Mouse (Mus musculus) kidney, postnatal 4 days (tissue): ENCODE results near the gene Ptprk.

Experiments
- DNase-seq, 2 experiments: peaks; one replicate each; pipeline ENCODE4 v3.0.0; 2021; ENCODE audit warnings: mixed read lengths in 2 of 2

Ptprk gene

DNA sequence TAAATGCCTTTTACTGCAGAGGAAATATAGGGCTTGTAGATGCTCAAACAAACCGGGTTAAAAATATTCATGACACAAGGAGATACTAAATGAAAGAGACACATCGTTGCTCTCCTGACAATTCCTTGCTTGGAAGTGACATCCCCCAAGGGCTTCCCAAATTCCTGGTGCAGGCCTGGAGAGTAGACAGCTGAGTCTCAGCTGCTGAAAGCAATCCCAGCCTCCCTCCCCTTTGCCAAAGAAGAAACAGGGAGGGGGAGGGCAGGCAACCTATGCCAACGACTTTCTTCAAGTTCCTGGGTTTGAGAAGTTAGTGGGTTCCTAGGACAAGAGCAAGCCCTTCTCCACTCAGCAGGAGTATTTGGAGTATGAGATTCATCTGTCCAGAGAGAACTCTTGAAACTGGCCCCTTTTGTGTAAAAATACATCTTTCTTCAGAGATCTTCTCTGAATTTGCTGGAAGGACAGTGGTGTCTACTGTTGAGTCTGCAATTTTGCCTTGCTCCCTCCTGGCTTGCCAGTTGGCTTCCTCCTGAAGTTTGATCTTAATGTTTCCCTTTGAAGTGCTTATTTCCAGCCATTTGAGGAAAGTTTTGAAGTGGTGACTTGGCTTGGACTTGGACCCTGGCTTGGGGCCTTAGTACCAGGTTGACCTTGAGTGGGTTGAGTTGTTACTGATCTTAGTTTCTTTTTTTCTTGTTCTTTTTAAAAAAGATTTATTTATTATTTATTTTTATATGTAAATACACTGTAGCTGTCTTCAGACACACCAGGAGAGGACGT, 111.6 kb downstream of the Ptprk start:
- DNase-seq, result no peak

- DNase-seq, result no peak
Measured at GRCm38 (mm10) chr10:28191440-28191839, 116.8 kb downstream of the Ptprk start.

GRCm38 (mm10) chr10:28193630-28194029, 119.0 kb downstream of the Ptprk start:
- no peak for DNase-seq

DNA sequence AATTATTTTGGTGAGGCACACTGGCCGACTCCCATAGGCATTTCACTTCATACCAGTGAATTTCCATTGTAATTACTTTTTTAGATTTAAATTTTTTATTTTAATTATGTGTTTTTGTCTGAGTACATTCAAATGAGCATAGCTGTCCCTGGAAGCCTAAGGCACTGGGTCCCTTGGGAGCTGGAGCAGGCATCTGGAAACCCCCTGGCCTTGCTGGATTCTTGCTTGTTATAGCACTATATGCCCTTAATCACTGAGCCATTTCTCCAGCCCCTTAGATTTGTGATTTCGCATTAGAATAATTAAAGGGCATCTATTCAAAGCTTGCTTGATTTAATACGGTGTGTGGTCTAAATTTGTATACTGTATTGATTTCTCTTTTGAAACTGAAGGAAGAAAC, 126.0 kb downstream of the Ptprk start:
- DNase-seq, result no peak

- no peak for DNase-seq
Measured at GRCm38 (mm10) chr10:28209394-28209793, 134.8 kb downstream of the Ptprk start.

DNA sequence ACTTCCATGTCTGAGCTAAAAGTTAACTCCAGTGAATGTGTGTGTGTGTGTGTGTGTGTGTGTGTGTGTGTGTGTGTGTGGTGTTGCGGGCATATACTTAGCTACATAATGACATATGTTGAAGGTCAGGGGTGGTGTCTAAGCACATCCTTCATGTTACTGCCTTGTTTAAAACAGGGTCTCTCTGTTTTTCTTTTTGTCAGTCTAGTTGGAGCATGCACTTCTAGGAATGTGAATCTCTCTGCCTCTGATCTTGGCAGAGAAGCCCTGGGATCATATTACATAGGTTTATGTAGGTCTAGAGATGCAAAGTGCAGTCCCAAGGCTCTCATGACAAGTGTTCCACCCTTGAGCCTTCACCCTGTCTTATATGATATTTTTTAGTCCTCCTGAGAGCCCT, 137.5 kb downstream of the Ptprk start:
- DNase-seq, result no peak

GRCm38 (mm10) chr10:28215153-28215552, 140.5 kb downstream of the Ptprk start:
- DNase-seq, result no peak

DNA sequence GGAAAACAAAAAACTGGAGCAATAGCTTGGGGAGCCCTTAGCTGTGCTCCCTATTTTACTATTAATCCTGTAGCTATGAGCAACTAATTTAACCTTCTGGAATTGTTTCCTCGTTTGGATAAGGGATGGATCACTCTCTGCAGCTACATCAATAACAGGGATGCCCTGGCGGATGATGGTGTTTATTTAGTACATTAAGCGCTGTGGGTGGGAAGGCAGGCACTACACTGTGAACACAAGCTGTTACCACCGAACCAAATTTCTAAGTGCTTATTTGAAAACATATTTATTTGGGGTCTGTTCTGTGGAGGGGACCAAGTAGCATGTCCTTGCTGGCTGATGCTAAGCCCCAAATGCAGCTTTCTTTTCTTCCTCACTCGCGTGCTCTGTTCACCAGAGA, 149.0 kb downstream of the Ptprk start:
- DNase-seq, result no peak

DNA sequence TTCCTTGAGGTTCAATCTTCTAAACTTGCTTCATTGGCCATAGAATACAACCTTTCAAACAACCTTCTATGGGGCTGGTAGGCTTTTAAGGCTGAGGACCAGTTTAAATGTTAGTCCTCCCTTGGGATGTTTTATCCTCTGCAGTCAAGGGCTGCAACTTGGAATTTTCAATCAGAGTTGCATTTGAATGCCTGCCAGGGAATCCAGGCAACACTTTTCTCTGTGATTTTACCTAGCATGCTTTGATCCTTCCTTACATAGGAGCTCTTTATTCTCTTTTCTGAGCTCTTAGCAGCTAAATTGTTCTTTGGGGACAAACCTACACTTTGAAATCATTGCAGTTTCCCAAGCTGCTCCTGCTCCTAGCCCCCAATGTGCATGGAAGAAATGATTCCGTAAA, 149.8 kb downstream of the Ptprk start:
- no peak for DNase-seq

DNA sequence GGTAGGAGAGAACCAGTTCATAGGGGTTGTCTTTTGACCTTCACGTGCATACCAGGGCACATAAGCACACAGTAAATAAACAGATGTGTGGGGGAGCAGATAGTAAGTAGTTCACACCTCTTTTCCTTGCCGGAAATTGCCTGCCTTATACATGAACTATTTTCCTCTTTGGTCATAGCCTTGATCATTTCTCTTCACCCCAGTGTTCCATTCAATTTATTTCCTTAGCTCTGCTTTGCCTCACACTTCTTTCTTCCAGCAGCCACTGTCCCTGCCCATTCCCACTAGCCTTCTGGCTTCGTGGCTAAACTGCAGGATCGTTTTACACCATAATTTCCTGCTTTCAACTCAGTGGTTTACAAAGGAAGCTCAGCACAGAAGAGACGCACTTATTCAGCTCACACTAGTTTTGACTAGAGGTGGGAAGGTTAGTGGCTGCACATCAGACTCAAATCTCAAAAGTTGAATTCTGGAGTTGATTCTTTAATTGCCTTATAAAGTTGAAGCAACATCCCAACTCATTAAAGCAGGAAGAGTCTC, 151.0 kb downstream of the Ptprk start:
- DNase-seq, result no peak

DNA sequence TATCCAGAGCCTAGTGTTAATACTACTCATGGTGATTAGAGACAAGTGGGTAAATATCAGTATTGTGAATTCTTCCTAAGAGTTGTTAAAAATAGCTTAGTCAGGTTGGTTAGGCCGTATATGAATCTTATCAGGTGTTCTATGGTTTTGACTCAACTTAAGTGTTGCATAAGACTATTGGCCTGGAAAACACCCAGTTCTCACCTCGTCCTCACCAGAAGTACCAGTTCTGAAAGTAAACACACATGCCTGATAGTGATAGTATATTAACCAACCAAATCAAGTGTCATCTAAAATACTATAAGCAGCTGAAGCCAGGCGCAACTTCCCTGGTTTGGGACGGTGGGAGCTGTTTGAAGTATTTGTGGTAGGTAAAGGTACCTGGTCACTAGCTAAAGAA, 153.1 kb downstream of the Ptprk start:
- DNase-seq, result no peak

DNA sequence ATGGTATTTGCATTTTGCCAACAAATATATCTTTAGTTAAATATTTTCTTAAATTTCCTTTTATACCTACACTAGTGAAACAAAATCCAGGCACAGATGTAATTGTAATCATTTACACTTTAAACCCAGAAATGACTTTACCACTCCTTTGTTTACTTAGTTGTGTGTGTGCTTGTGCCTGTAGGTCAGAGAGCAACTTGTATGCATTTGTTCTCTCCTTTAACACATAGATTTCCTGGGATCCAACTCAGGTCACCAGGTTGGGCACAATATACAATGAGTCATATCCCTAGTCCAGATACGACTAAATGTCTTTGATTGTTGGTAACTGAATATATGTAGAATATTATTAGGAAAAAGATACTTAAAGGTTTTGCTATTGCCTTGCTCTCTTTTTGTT, 153.6 kb downstream of the Ptprk start:
- no peak for DNase-seq

GRCm38 (mm10) chr10:28232273-28233167, 157.9 kb downstream of the Ptprk start:
- DNase-seq, result no peak

- DNase-seq, result no peak
Measured at GRCm38 (mm10) chr10:28249047-28249446, 174.4 kb downstream of the Ptprk start.

- DNase-seq, result no peak
Measured at GRCm38 (mm10) chr10:28251385-28251784, 176.8 kb downstream of the Ptprk start.

GRCm38 (mm10) chr10:28260651-28261050, 186.0 kb downstream of the Ptprk start:
- DNase-seq, result no peak

DNA sequence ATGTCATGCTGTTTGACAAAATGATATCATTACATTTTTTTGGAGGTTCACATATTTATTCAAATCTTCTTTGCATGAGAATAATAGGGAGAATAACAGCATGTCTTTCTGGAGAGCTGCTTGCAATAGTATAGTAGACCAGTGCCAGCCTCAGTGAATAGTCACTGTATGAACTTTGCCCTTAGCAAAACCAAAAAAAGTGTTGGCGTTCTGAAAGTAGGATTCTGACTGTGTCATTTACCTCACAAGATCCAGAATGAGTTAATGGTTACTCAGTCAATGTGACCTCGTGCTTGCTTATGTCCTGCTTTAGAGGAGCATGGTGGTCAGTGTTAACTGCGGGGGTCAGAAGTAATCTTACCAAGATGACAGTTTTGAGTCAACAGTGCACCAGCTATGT, 187.5 kb downstream of the Ptprk start:
- no peak for DNase-seq

- DNase-seq, result no peak
Measured at GRCm38 (mm10) chr10:28263546-28263945, 188.9 kb downstream of the Ptprk start.

- no peak for DNase-seq
Measured at GRCm38 (mm10) chr10:28270273-28270672, 195.7 kb downstream of the Ptprk start.

- DNase-seq, result no peak
Measured at GRCm38 (mm10) chr10:28271729-28272606, 197.3 kb downstream of the Ptprk start.

DNA sequence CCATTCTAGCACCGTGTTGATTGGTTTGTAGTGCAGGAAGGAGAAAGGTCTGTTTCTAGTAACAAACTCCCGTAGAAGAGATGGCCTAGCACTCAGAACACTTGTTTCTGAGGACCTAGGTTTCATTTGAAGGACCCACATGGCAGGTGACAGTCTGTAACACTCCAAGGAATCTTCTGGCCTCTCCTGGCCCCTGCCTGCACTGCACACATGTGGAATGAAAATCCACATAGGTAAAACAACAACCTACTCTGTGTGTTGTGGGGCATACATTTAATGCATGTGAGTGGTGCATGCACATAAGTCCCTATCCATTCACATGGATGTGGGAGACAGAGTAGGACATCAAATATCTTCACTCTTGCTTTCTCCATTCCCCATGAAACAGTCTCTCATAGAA, 204.1 kb downstream of the Ptprk start:
- peak; percentile 12 to 21 for DNase-seq

GRCm38 (mm10) chr10:28297531-28297930, 222.9 kb downstream of the Ptprk start:
- no peak for DNase-seq

DNA sequence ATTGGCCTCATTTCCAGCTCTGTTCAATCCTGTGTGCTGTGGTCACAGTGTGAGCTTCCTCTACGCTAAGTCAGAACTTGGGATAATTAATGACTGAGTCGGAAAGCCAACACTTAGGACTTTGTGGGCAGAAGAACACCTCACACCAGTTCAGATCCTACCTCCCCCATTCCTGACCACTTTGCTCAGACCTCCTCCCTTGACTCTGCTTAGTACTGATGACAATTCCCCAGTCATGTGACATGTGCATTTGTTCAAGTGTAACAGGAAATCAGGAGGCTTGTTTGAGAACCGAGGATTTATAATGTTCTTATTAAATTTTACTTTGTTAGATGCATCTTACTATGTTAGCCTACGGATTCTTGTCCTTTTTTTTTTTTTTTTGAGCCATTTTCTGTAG, 224.6 kb downstream of the Ptprk start:
- DNase-seq, result no peak
